Mouse (Mus musculus) olfactory bulb, adult 2 months (tissue): ENCODE data around the gene Efhd1. TPM values are rescaled to one million over a fixed set of nuclear protein-coding genes. Genes with fewer than 3 reads are reported as not detected.

ENCODE experiments used
- H3K27ac ChIP-seq: fragments of 200-500 bp; 2 replicates; pipeline ENCODE4 v1.5.1; 2012; ENCODE audit warnings: low read depth, low read length; ENCODE audit not compliant: insufficient read depth
- H3K4me1 ChIP-seq: fragments of 200-500 bp; 2 replicates; pipeline ENCODE4 v1.6.1; 2012; ENCODE audit warnings: low read length; ENCODE audit not compliant: control insufficient read depth, insufficient read depth
- H3K4me3 ChIP-seq: fragments of 200-500 bp; 2 replicates; pipeline ENCODE4 v1.5.1; 2012; ENCODE audit warnings: mild to moderate bottlenecking, low read depth, low read length, moderate library complexity; ENCODE audit not compliant: insufficient read depth
- CTCF ChIP-seq: fragments of 200-500 bp; IDR thresholded peaks from 2 replicates; pipeline ENCODE4 v1.5.1; 2012; ENCODE audit warnings: low read depth, mild to moderate bottlenecking, low read length, moderate library complexity; ENCODE audit not compliant: insufficient read depth
- POLR2A ChIP-seq: fragments of 200-500 bp; IDR thresholded peaks from 2 replicates; pipeline ENCODE4 v1.6.1; 2012; ENCODE audit warnings: mild to moderate bottlenecking, low read depth, low read length, moderate library complexity; ENCODE audit not compliant: insufficient read depth
- WGBS: fragments of 180-500 bp; shearing (Covaris S2); methylation state at CpG from one replicate; pipeline ENCODE4 v1.1.7; 2018; 5-methylcytosine and 5-hydroxymethylcytosine counted together
- polyA plus RNA-seq: library from polyadenylated mRNA; stranded (reverse); fragments of >200 nt; gene quantifications from 2 replicates; pipeline ENCODE4 v1.2.4, GENCODE M21; 2012; ENCODE audit warnings: low replicate concordance; ENCODE audit not compliant: missing spikeins, insufficient read depth, insufficient read length

The Efhd1 gene
- polyA plus RNA-seq, 1 experiment, result not detected

DNA sequence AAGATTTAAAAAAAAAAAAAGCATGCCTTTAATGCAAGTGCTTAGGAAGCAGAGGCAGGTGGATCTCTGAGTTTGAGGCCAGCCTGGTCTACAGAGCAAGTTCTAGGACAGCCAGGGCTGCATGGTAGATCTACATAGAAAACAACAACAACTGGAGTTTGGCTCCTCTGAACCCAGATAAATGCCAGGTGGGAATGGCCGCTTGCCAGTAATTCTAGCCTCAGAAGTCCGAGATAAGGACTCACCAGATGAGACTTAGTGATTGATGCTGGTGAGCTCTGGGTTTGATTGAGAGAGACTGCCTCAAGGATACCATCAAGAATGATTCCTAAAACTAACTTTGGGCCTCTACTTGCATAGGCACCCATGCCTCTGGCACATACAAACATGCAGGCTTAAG lies 86.4 kb downstream of the Efhd1 start:
- Histone ChIP-seq H3K27ac (no peak overlapping the region), H3K4me3 (no peak overlapping the region), H3K4me1 (no peaks in the 10 kb centered on the region)
- WGBS, result 89% methylated on average over 2 of the region's 2 CpGs
- no peak for TF ChIP-seq CTCF
- no peak for TF ChIP-seq POLR2A

DNA sequence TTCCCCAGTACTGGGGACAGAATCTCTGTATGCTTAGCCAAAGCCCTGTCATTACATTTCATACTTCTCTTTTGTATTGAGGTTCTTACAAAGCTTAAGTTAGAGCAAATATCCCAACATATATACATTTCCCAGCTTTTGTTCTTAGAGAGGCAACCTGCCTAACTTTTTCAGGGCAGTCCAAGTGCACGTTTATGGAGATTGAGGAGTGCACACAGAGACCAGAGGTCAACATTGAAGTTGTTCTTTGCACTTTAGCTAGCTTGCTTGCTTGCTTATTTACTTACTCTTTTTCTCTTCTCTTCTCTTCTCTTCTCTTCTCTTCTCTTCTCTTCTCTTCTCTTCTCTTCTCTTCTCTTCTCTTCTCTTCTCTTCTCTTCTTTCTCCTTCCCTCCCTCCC lies 96.1 kb downstream of the Efhd1 start:
- TF ChIP-seq POLR2A (no peak), CTCF (no peak)
- no peaks in the 10 kb centered on the region for H3K4me1 ChIP-seq
- H3K4me3 ChIP-seq, result no peak overlapping the region
- no peak overlapping the region for H3K27ac ChIP-seq
- WGBS, result 81% methylated on average over 1 of the region's 1 CpGs

Other genes with a start within 250 kb of the Efhd1 start
- gene Alppl2, start 174.4 kb upstream of the Efhd1 start, polyA plus RNA-seq, result not detected in 2 replicates
- not detected in 2 replicates for gene Alpi, start 162.8 kb upstream of the Efhd1 start, polyA plus RNA-seq
- gene Akp3, start 139.4 kb upstream of the Efhd1 start, polyA plus RNA-seq, result not detected in 2 replicates
- gene Ecel1, start 107.8 kb upstream of the Efhd1 start, polyA plus RNA-seq, result not detected in 2 replicates
- not detected in 2 replicates for gene Prss56, start 81.0 kb upstream of the Efhd1 start, polyA plus RNA-seq
- gene Chrnd, start 73.8 kb upstream of the Efhd1 start, polyA plus RNA-seq, result not detected in 2 replicates
- gene Chrng, start 59.7 kb upstream of the Efhd1 start, polyA plus RNA-seq, result not detected in 2 replicates
- gene Eif4e2, start 50.4 kb upstream of the Efhd1 start, polyA plus RNA-seq, result not detected in 2 replicates
- 228 TPM in 1 of 2 replicates, not detected in the other for gene Gigyf2, start 62.6 kb downstream of the Efhd1 start, polyA plus RNA-seq
- not detected in 2 replicates for gene Kcnj13, start 130.4 kb downstream of the Efhd1 start, polyA plus RNA-seq
- not detected in 2 replicates for gene Snorc, start 205.9 kb downstream of the Efhd1 start, polyA plus RNA-seq
- not detected in 2 replicates for gene Neu2, start 245.5 kb downstream of the Efhd1 start, polyA plus RNA-seq